Mouse (Mus musculus): ENCODE data around the gene Tube1. TPM values are rescaled to one million over a fixed set of nuclear protein-coding genes. Genes with fewer than 3 reads are reported as not detected.

Gene Tube1
- polyA plus RNA-seq, 1 experiment = 7.2 TPM

- no peak overlapping the region for H3K4me3 ChIP-seq (ENCODE audit: insufficient read depth, low read length)
- no peak for TF ChIP-seq CTCF (IDR thresholded peaks at IDR 0.05; ENCODE audit: borderline replicate concordance, insufficient read depth, low read length)
- no peak for TF ChIP-seq POLR2A (IDR thresholded peaks at IDR 0.05; ENCODE audit: low read depth, low read length)
- no peaks in the 10 kb centered on the region for H3K4me1 ChIP-seq (ENCODE audit: control insufficient read depth, insufficient read depth, low read length)
- no peak overlapping the region for H3K27ac ChIP-seq (ENCODE audit: insufficient read depth, low read length)
These were observed 5.0 kb downstream of the Tube1 start for GRCm38 (mm10) chr10:39138761-39139160.

DNA sequence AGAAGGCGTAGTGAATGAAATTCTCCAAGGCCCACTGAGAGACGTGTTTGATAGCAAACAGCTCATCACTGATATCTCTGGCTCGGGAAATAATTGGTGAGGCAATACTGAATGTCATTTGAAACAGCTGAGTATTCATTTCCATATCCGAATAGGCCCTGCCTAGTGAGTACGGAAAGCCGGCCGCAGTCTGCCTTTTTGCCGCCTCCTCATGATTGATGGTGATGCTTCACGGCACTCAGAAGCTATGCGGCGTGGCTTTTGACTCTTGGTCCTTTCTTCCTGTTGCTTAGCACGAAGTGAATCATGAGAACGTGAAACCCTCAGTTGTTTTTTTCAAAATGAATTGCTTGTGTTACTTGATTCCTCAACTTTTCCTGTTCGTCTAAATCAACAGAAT lies 7.1 kb downstream of the Tube1 start:
- Histone ChIP-seq H3K27ac (ENCODE audit: insufficient read depth, low read length) (no peak overlapping the region), H3K4me3 (ENCODE audit: insufficient read depth, low read length) (no peak overlapping the region), H3K4me1 (ENCODE audit: control insufficient read depth, insufficient read depth, low read length) (no peaks in the 10 kb centered on the region)
- TF ChIP-seq POLR2A (IDR thresholded peaks at IDR 0.05; ENCODE audit: low read depth, low read length) (no peak), CTCF (IDR thresholded peaks at IDR 0.05; ENCODE audit: borderline replicate concordance, insufficient read depth, low read length) (no peak)

DNA sequence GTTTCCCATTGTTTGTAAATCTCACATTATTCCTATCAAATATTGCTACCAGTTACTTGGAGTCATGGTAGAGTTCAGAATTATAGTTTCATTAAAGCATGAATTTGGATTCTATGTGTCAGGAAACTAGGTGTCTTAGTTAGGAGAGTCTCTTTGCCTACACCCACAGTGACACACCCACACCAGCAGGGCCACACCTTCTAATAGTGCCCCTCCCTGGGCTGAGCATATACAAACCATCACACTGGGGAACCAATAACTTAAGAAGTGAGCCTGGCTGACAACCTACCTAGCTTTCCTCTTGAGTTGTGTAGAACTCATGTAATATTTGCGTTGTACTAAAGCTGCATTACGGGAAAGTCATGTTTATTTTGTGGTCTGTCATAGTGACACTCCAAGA lies 7.6 kb downstream of the Tube1 start:
- no peak for TF ChIP-seq CTCF (IDR thresholded peaks at IDR 0.05; ENCODE audit: borderline replicate concordance, insufficient read depth, low read length)
- TF ChIP-seq POLR2A (IDR thresholded peaks at IDR 0.05; ENCODE audit: low read depth, low read length) = no peak
- H3K4me3 ChIP-seq (ENCODE audit: insufficient read depth, low read length) = no peak overlapping the region
- H3K27ac ChIP-seq (ENCODE audit: insufficient read depth, low read length) = no peak overlapping the region
- no peaks in the 10 kb centered on the region for H3K4me1 ChIP-seq (ENCODE audit: control insufficient read depth, insufficient read depth, low read length)

DNA sequence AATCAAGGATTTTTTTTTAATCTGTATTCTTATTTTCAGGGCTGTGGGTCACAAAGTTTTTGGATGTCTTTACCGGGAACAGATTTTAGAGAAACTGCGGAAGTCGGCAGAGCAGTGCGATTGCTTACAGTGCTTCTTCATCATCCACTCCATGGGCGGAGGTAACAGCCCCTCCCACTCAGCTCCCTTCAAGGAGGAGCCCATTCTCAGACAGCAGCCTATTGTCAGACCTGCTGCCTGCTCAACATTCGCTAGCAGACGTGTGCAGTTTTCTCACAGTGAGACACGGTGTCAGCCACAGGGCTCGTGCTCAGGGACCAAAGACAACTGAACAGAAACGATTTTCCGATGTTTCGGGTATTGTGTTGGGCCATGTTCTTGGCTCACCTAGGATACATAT lies 8.4 kb downstream of the Tube1 start:
- H3K4me3 ChIP-seq (ENCODE audit: insufficient read depth, low read length) = no peak overlapping the region
- TF ChIP-seq POLR2A (IDR thresholded peaks at IDR 0.05; ENCODE audit: low read depth, low read length) = no peak
- H3K4me1 ChIP-seq (ENCODE audit: control insufficient read depth, insufficient read depth, low read length) = no peaks in the 10 kb centered on the region
- H3K27ac ChIP-seq (ENCODE audit: insufficient read depth, low read length) = no peak overlapping the region

GRCm38 (mm10) chr10:39156719-39157118 lies 22.9 kb downstream of the Tube1 start:
- TF ChIP-seq POLR2A (IDR thresholded peaks at IDR 0.05; ENCODE audit: low read depth, low read length) = no peak
- TF ChIP-seq CTCF (IDR thresholded peaks at IDR 0.05; ENCODE audit: borderline replicate concordance, insufficient read depth, low read length) = no peak
- Histone ChIP-seq H3K4me3 (ENCODE audit: insufficient read depth, low read length) (no peak overlapping the region), H3K27ac (ENCODE audit: insufficient read depth, low read length) (no peak overlapping the region), H3K4me1 (ENCODE audit: control insufficient read depth, insufficient read depth, low read length) (peaks cover 4% of the 10 kb centered on the region)

DNA sequence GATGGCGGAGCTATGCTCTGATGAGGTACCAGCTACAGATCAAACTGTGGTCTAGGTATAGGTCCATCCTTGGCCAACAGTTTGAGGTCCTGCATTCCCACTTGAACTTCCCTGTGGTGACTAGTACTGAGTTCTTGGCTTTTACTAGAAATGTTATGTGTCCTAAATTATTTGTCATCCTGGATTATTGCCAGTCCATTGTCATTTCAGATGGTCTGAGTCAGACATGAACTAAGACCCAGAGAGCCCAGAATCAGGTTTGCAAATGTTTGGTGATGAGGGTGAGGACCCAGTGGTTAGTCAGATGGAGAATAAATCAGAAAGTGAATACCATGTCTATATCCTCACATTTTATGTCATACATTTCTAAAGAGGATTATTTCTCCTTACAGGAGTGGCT lies 23.5 kb downstream of the Tube1 start:
- no peak for TF ChIP-seq CTCF (IDR thresholded peaks at IDR 0.05; ENCODE audit: borderline replicate concordance, insufficient read depth, low read length)
- TF ChIP-seq POLR2A (IDR thresholded peaks at IDR 0.05; ENCODE audit: low read depth, low read length) = no peak
- no peak overlapping the region for H3K4me3 ChIP-seq (ENCODE audit: insufficient read depth, low read length)

GRCm38 (mm10) chr10:39158306-39158705 lies 24.5 kb downstream of the Tube1 start:
- H3K4me3 ChIP-seq (ENCODE audit: insufficient read depth, low read length) = no peak overlapping the region
- TF ChIP-seq CTCF (IDR thresholded peaks at IDR 0.05; ENCODE audit: borderline replicate concordance, insufficient read depth, low read length) (no peak), POLR2A (IDR thresholded peaks at IDR 0.05; ENCODE audit: low read depth, low read length) (no peak)
- no peak overlapping the region for H3K27ac ChIP-seq (ENCODE audit: insufficient read depth, low read length)
- H3K4me1 ChIP-seq (ENCODE audit: control insufficient read depth, insufficient read depth, low read length) = peaks cover 4% of the 10 kb centered on the region

More for the DNA sequence above, 23.5 kb downstream of the Tube1 start:
- H3K27ac ChIP-seq (ENCODE audit: insufficient read depth, low read length) = no peak overlapping the region
- peaks cover 4% of the 10 kb centered on the region for H3K4me1 ChIP-seq (ENCODE audit: control insufficient read depth, insufficient read depth, low read length)

DNA sequence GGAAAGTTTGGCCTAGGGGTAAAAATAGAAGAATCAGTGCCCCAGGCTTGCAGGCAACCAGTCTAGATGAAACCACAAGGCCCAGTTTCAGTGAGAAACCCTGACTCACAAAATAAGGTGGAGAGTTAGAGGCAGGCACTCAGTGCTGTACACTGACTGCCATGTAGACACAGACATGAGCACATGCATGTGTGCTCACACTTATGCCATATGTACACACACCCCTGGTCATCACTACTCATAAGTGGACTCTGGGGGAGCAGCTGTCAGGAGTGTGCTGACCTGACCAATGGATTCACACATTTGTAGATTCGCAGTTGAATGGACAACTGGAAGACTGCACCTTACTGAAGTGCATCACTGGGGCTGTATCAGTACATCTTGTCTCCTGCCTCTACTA lies 27.6 kb downstream of the Tube1 start:
- peaks cover 4% of the 10 kb centered on the region for H3K4me1 ChIP-seq (ENCODE audit: control insufficient read depth, insufficient read depth, low read length)
- H3K4me3 ChIP-seq (ENCODE audit: insufficient read depth, low read length) = no peak overlapping the region
- no peak for TF ChIP-seq POLR2A (IDR thresholded peaks at IDR 0.05; ENCODE audit: low read depth, low read length)
- no peak for TF ChIP-seq CTCF (IDR thresholded peaks at IDR 0.05; ENCODE audit: borderline replicate concordance, insufficient read depth, low read length)
- H3K27ac ChIP-seq (ENCODE audit: insufficient read depth, low read length) = no peak overlapping the region

GRCm38 (mm10) chr10:39162666-39163484 lies 29.1 kb downstream of the Tube1 start:
- H3K27ac ChIP-seq (ENCODE audit: insufficient read depth, low read length) = no peak overlapping the region
- no peaks in the 10 kb centered on the region for H3K4me1 ChIP-seq (ENCODE audit: control insufficient read depth, insufficient read depth, low read length)
- no peak overlapping the region for H3K4me3 ChIP-seq (ENCODE audit: insufficient read depth, low read length)
- no peak for TF ChIP-seq POLR2A (IDR thresholded peaks at IDR 0.05; ENCODE audit: low read depth, low read length)
- no peak for TF ChIP-seq CTCF (IDR thresholded peaks at IDR 0.05; ENCODE audit: borderline replicate concordance, insufficient read depth, low read length)

- Histone ChIP-seq H3K4me1 (ENCODE audit: control insufficient read depth, insufficient read depth, low read length) (no peaks in the 10 kb centered on the region), H3K4me3 (ENCODE audit: insufficient read depth, low read length) (no peak within 1 kb of the TSS), H3K27ac (ENCODE audit: insufficient read depth, low read length) (no peak within 1 kb of the TSS)
- TF ChIP-seq CTCF (IDR thresholded peaks at IDR 0.05; ENCODE audit: borderline replicate concordance, insufficient read depth, low read length) = no peak
- no peak for TF ChIP-seq POLR2A (IDR thresholded peaks at IDR 0.05; ENCODE audit: low read depth, low read length)
These were observed 29.9 kb downstream of the Tube1 start, which contains the start of gene Ccn6 for GRCm38 (mm10) chr10:39163694-39164093. Ccn6 (minus strand) TSS chr10:39163794.

Data from embryonic fibroblast, embryonic 13.5 days (primary cell).